Mouse (Mus musculus): ENCODE data around the gene Pspn. TPM values are rescaled to one million over a fixed set of nuclear protein-coding genes. Genes with fewer than 3 reads are reported as not detected.

Gene Pspn
- polyA plus RNA-seq (2012; rRNA removed): not detected in 2 replicates

- Histone ChIP-seq H3K4me1 (ENCODE audit: control insufficient read depth, insufficient read depth, low read length) (peaks cover 8% of the 10 kb centered on the region), H3K27ac (ENCODE audit: control insufficient read depth, insufficient read depth, low read depth, low read length) (no peak within 1 kb of the TSS), H3K27me3 (ENCODE audit: control insufficient read depth, insufficient read depth, low read length) (no peaks in the 10 kb centered on the region), H3K4me3 (ENCODE audit: control insufficient read depth, low read depth, low read length) (no peak within 1 kb of the TSS), H3K36me3 (ENCODE audit: control insufficient read depth, insufficient read depth, low read length) (no peaks in the 10 kb centered on the region)
- TF ChIP-seq CTCF (IDR thresholded peaks at IDR 0.05; ENCODE audit: control insufficient read depth, insufficient read depth, insufficient replicate concordance, low read depth, low read length) (no peak), POLR2A (IDR thresholded peaks at IDR 0.05; ENCODE audit: control insufficient read depth, low read depth, low read length) (no peak)
Observed at GRCm38 (mm10) chr17:56999968-57000609, at the start of gene Pspn. Pspn (minus strand) TSS chr17:57000018.

GRCm38 (mm10) chr17:57048816-57049215 is 49.0 kb upstream of the Pspn start:
- no peak for TF ChIP-seq CTCF (IDR thresholded peaks at IDR 0.05; ENCODE audit: control insufficient read depth, insufficient read depth, insufficient replicate concordance, low read depth, low read length)
- TF ChIP-seq POLR2A (IDR thresholded peaks at IDR 0.05; ENCODE audit: control insufficient read depth, low read depth, low read length): no peak
- Histone ChIP-seq H3K4me3 (ENCODE audit: control insufficient read depth, low read depth, low read length) (no peak overlapping the region), H3K27me3 (ENCODE audit: control insufficient read depth, insufficient read depth, low read length) (no peaks in the 10 kb centered on the region), H3K36me3 (ENCODE audit: control insufficient read depth, insufficient read depth, low read length) (no peaks in the 10 kb centered on the region), H3K4me1 (ENCODE audit: control insufficient read depth, insufficient read depth, low read length) (peaks cover 12% of the 10 kb centered on the region), H3K27ac (ENCODE audit: control insufficient read depth, insufficient read depth, low read depth, low read length) (no peak overlapping the region)

DNA sequence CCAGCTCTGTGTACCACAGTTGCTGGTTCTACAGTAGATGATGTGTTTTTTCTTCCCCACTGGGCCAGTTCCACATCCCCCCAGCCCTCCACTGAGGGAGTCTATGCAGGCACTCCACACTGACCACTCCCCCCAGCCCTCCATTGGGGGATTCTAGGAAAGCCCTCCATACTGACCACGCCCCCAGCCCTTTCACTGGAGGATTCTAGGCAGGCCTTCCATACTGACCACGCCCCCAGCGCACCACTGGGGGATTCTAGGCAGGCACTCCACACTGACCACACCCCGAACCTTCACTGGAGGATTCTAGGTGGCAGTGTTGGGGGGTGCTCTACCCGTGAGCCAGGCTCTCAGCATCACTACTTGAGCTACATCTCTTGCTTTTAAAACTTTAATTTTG is 47.6 kb upstream of the Pspn start:
- no peaks in the 10 kb centered on the region for H3K27me3 ChIP-seq (ENCODE audit: control insufficient read depth, insufficient read depth, low read length)
- TF ChIP-seq POLR2A (IDR thresholded peaks at IDR 0.05; ENCODE audit: control insufficient read depth, low read depth, low read length) (no peak), CTCF (IDR thresholded peaks at IDR 0.05; ENCODE audit: control insufficient read depth, insufficient read depth, insufficient replicate concordance, low read depth, low read length) (no peak)
- peaks cover 10% of the 10 kb centered on the region for H3K4me1 ChIP-seq (ENCODE audit: control insufficient read depth, insufficient read depth, low read length)
- no peak overlapping the region for H3K27ac ChIP-seq (ENCODE audit: control insufficient read depth, insufficient read depth, low read depth, low read length)
- no peaks in the 10 kb centered on the region for H3K36me3 ChIP-seq (ENCODE audit: control insufficient read depth, insufficient read depth, low read length)
- H3K4me3 ChIP-seq (ENCODE audit: control insufficient read depth, low read depth, low read length): no peak overlapping the region; the same call in 1 of the 2 replicates

DNA sequence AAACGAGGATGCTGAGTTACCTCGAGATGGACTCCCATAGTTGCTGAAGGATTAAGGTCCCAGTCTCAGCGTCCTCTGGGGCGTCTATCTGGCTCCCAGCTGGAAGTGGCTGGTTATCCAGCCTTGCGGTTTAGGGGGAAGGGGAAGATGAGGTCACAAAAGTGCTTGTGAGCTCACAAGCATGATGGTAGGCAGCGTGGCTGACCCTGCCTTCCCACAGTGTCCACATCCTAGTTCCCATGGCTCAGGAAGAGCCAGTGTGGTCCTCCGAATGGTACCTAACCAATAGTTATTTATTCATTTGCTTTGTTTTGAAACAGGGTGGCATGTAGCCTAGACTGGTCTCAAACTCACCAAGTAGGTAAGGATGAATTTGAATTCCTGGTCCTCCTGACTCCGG is 41.7 kb upstream of the Pspn start, which contains the start of gene Slc25a41:
Gene Slc25a41 (minus strand): TSS at position 101 of the 400 bp plus-strand sequence.
- Histone ChIP-seq H3K4me3 (ENCODE audit: control insufficient read depth, low read depth, low read length) (peak within 1 kb of the TSS; percentile 87), H3K27me3 (ENCODE audit: control insufficient read depth, insufficient read depth, low read length) (no peaks in the 10 kb centered on the region), H3K36me3 (ENCODE audit: control insufficient read depth, insufficient read depth, low read length) (no peaks in the 10 kb centered on the region), H3K27ac (ENCODE audit: control insufficient read depth, insufficient read depth, low read depth, low read length) (peak within 1 kb of the TSS; percentile 34; the same call in 1 of the 2 replicates), H3K4me1 (ENCODE audit: control insufficient read depth, insufficient read depth, low read length) (no peaks in the 10 kb centered on the region; the same call in 1 of the 2 replicates)
- peak; percentile 72; the same call in 1 of the 2 replicates for TF ChIP-seq POLR2A (IDR thresholded peaks at IDR 0.05; ENCODE audit: control insufficient read depth, low read depth, low read length)
- no peak for TF ChIP-seq CTCF (IDR thresholded peaks at IDR 0.05; ENCODE audit: control insufficient read depth, insufficient read depth, insufficient replicate concordance, low read depth, low read length)

- H3K27me3 ChIP-seq (ENCODE audit: control insufficient read depth, insufficient read depth, low read length): no peaks in the 10 kb centered on the region
- H3K36me3 ChIP-seq (ENCODE audit: control insufficient read depth, insufficient read depth, low read length): no peaks in the 10 kb centered on the region
- TF ChIP-seq CTCF (IDR thresholded peaks at IDR 0.05; ENCODE audit: control insufficient read depth, insufficient read depth, insufficient replicate concordance, low read depth, low read length) (peak; percentile 56; the same call in 1 of the 2 replicates), POLR2A (IDR thresholded peaks at IDR 0.05; ENCODE audit: control insufficient read depth, low read depth, low read length) (no peak)
- H3K4me1 ChIP-seq (ENCODE audit: control insufficient read depth, insufficient read depth, low read length): no peaks in the 10 kb centered on the region; the same call in 1 of the 2 replicates
- no peak overlapping the region for H3K27ac ChIP-seq (ENCODE audit: control insufficient read depth, insufficient read depth, low read depth, low read length)
- H3K4me3 ChIP-seq (ENCODE audit: control insufficient read depth, low read depth, low read length): peak overlapping the region; percentile 76
Observed at GRCm38 (mm10) chr17:57038978-57039377, 39.2 kb upstream of the Pspn start.

- H3K27me3 ChIP-seq (ENCODE audit: control insufficient read depth, insufficient read depth, low read length): no peaks in the 10 kb centered on the region
- H3K36me3 ChIP-seq (ENCODE audit: control insufficient read depth, insufficient read depth, low read length): no peaks in the 10 kb centered on the region
- no peak overlapping the region for H3K27ac ChIP-seq (ENCODE audit: control insufficient read depth, insufficient read depth, low read depth, low read length)
- H3K4me1 ChIP-seq (ENCODE audit: control insufficient read depth, insufficient read depth, low read length): peaks cover 18% of the 10 kb centered on the region
- no peak overlapping the region for H3K4me3 ChIP-seq (ENCODE audit: control insufficient read depth, low read depth, low read length)
- TF ChIP-seq CTCF (IDR thresholded peaks at IDR 0.05; ENCODE audit: control insufficient read depth, insufficient read depth, insufficient replicate concordance, low read depth, low read length) (no peak), POLR2A (IDR thresholded peaks at IDR 0.05; ENCODE audit: control insufficient read depth, low read depth, low read length) (0 out of 2 replicates have a peak, but pooled peaks have one; percentile 11)
Observed at GRCm38 (mm10) chr17:57032854-57033253, 33.0 kb upstream of the Pspn start.

DNA sequence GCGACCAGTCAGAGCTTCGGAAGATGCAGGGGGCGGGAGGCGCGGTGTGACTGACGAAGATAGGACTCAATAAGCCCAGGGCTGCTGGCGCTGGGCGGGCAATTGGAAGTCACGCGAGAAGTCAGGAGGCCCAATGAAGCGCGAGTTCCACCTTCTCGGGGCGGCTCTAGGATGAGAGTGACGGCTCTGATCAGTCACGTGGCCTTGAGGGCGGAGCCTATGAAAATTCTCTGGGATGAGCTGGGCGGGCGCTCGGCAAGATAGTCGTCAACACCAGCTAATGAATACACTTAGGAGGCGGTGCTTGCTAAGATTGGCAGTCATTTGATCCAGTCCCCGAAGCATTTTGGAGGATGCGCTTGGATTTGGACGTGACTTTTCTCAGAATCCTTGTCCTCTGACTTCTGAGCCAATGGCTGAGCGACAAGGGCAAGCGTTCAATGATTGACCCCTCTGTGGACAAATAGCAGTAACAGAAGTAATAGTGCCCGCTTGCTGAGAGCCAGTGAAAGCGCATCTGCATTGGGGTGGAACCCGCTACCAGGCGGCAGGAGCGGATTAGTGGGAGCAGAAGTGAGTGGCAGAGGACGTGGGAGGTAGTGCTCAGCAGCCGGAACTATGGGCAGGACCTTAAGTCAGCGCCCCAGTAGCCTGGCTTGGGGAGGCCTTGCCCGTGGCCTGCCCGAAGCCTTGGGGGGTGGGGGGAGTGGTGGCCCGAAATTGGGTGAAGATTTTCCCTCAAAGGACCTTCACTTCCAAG is 32.0 kb upstream of the Pspn start:
- peaks cover 18% of the 10 kb centered on the region for H3K4me1 ChIP-seq (ENCODE audit: control insufficient read depth, insufficient read depth, low read length)
- H3K36me3 ChIP-seq (ENCODE audit: control insufficient read depth, insufficient read depth, low read length): peaks cover 1% of the 10 kb centered on the region; the same call in 1 of the 2 replicates
- H3K27ac ChIP-seq (ENCODE audit: control insufficient read depth, insufficient read depth, low read depth, low read length): peak overlapping the region; percentile 50
- H3K27me3 ChIP-seq (ENCODE audit: control insufficient read depth, insufficient read depth, low read length): no peaks in the 10 kb centered on the region
- TF ChIP-seq POLR2A (IDR thresholded peaks at IDR 0.05; ENCODE audit: control insufficient read depth, low read depth, low read length) (peak; percentile 66), CTCF (IDR thresholded peaks at IDR 0.05; ENCODE audit: control insufficient read depth, insufficient read depth, insufficient replicate concordance, low read depth, low read length) (no peak)
- peak overlapping the region; percentile 96 for H3K4me3 ChIP-seq (ENCODE audit: control insufficient read depth, low read depth, low read length)

Data from testis, adult 2 months (tissue).